Mouse (Mus musculus) heart, embryonic 14.5 days (tissue): ENCODE data around the gene Pot1b. TPM values are rescaled to one million over a fixed set of nuclear protein-coding genes. Genes with fewer than 3 reads are reported as not detected.

Source experiments
- ATAC-seq: fragments of 200-750 bp; cut with Nextera tagmentation; 2 replicates; pipeline ENCODE4 v1.8.0; 2017; ENCODE audit warnings: low read depth, moderate TSS enrichment; ENCODE audit not compliant: insufficient number of reproducible peaks, insufficient read depth, low FRiP score
- H3K27ac ChIP-seq, 2 experiments: fragments of 200-500 bp in 1 of 2; fragments of 300-500 bp in 1 of 2; sonication (generic) in 1 of 2; replicated peaks in 1 of 2; 2 replicates each; pipeline ENCODE4 v1.5.1; 2012 to 2014; ENCODE audit warnings: low read depth in 2 of 2, low read length in 2 of 2, control low read depth in 1 of 2, mild to moderate bottlenecking in 1 of 2, mixed read lengths in 1 of 2; ENCODE audit not compliant: control insufficient read depth in 1 of 2, insufficient read depth in 1 of 2
- H3K27me3 ChIP-seq: fragments of 300-500 bp; sonication (generic); 2 replicates; pipeline ENCODE4 v1.6.1; 2014; ENCODE audit warnings: mild to moderate bottlenecking, low read length, control low read depth; ENCODE audit not compliant: control insufficient read depth, insufficient read depth
- H3K36me3 ChIP-seq: fragments of 300-500 bp; sonication (generic); 2 replicates; pipeline ENCODE4 v1.6.1; 2014; ENCODE audit warnings: mild to moderate bottlenecking, control low read depth, low read length, mixed read lengths; ENCODE audit not compliant: control insufficient read depth, insufficient read depth
- H3K4me1 ChIP-seq, 2 experiments: fragments of 200-500 bp in 1 of 2; fragments of 300-500 bp in 1 of 2; sonication (generic) in 1 of 2; 2 replicates each; pipeline ENCODE4 v1.6.1; 2012 to 2014; ENCODE audit warnings: low read length in 2 of 2, control low read depth in 1 of 2, mixed read lengths in 1 of 2; ENCODE audit not compliant: control insufficient read depth in 2 of 2, insufficient read depth in 2 of 2
- H3K4me2 ChIP-seq: fragments of 300-500 bp; sonication (generic); 2 replicates; pipeline ENCODE4 v1.6.1; 2014; ENCODE audit warnings: mild to moderate bottlenecking, low read length
- H3K4me3 ChIP-seq, 2 experiments: fragments of 200-500 bp in 1 of 2; fragments of 300-500 bp in 1 of 2; sonication (generic) in 1 of 2; 2 replicates each; pipeline ENCODE4 v1.5.1; 2012 to 2014; ENCODE audit warnings: low read length in 2 of 2, mild to moderate bottlenecking in 2 of 2, control low read depth in 1 of 2, low read depth in 1 of 2, moderate library complexity in 1 of 2; ENCODE audit not compliant: control insufficient read depth in 1 of 2, insufficient read depth in 1 of 2
- H3K9ac ChIP-seq: fragments of 300-500 bp; sonication (generic); 2 replicates; pipeline ENCODE4 v1.6.1; 2014; ENCODE audit warnings: mild to moderate bottlenecking, low read length
- H3K9me3 ChIP-seq: fragments of 300-500 bp; sonication (generic); 2 replicates; pipeline ENCODE4 v1.6.1; 2016; ENCODE audit warnings: low read length, control low read depth; ENCODE audit not compliant: control insufficient read depth
- WGBS: fragments of 180-500 bp; shearing (Covaris S2); extraction: QIAGEN DNeasy Blood & Tissue Kit; methylation state at CpG from one replicate; pipeline ENCODE4 v1.1.7; 2014; 5-methylcytosine and 5-hydroxymethylcytosine counted together
- polyA plus RNA-seq: library from polyadenylated mRNA; unstranded; fragments of >200 nt; fragmentation: Nextera tagmentation; extraction: Ambion mirVana; gene quantifications from 2 replicates; pipeline ENCODE4 v1.2.1, GENCODE M21; 2014

The Pot1b gene
- polyA plus RNA-seq, 1 experiment from 2014 or later, result 3.5 TPM

DNA sequence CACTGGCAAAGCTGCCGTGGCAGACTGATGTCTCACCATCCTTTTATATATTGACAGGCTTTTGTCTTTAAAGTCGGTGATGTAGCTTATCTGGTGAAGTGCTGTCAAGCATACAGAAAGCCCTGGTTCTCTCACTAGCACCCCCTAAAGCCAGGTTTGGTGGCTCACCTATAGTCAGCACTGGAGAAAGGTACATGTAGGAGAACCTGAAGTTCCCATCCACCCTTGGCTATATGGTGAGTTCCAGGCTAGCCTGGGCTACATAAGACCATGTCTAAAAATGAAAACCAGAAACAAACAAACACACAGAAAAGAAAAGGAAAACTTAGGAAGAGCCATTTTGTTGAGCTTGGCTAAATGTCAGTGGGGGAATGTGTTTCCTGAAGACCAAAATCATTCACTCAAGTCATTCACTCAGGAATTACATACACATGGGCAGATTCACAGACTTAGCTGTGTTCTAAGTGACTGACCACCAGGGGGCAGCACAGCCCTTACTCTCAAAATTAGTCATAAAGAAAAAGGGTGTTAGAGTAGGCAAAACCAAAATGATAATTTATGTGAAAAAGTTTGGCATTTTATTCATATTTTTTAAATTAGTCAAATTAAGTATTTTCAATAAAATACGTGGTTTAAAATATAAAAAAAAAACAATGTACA, 10.1 kb downstream of the Pot1b start:
- Histone ChIP-seq H3K4me2 (no peak overlapping the region), H3K9ac (no peak overlapping the region), H3K27me3 (no peaks in the 10 kb centered on the region), H3K4me1 (no peaks in the 10 kb centered on the region), H3K4me3 (no peak overlapping the region), H3K36me3 (peaks cover 43% of the 10 kb centered on the region), H3K9me3 (no peaks in the 10 kb centered on the region), H3K27ac (no peak overlapping the region)
- ATAC-seq, result no peak
- WGBS, result 58% methylated on average over 3 of the region's 3 CpGs

DNA sequence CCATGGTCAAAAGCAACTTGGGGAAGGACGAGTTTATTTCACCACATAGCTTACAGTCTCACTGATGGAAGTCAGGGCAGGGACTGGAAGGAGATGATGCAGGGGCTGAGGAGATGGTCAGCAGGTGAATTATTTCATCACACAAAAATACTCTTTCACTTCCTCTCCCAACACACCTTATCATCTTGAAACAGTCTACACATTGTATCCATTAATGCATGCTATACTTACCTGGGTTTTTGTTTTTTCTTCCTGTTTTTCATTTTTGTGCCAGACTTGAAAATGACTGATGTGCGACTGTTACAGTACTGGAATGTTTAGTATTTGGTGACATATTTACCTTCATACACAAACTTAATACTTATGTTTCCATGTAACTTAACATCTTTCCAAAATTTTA, 13.0 kb downstream of the Pot1b start:
- WGBS, result 73% methylated on average over 2 of the region's 2 CpGs
- H3K27ac ChIP-seq, result no peak overlapping the region
- H3K27me3 ChIP-seq, result no peaks in the 10 kb centered on the region
- peaks cover 46% of the 10 kb centered on the region for H3K36me3 ChIP-seq
- no peak for ATAC-seq
- no peak overlapping the region for H3K9ac ChIP-seq
- no peak overlapping the region for H3K4me2 ChIP-seq
- no peak overlapping the region for H3K4me3 ChIP-seq
- H3K4me1 ChIP-seq, result no peaks in the 10 kb centered on the region
- H3K9me3 ChIP-seq, result no peaks in the 10 kb centered on the region

DNA sequence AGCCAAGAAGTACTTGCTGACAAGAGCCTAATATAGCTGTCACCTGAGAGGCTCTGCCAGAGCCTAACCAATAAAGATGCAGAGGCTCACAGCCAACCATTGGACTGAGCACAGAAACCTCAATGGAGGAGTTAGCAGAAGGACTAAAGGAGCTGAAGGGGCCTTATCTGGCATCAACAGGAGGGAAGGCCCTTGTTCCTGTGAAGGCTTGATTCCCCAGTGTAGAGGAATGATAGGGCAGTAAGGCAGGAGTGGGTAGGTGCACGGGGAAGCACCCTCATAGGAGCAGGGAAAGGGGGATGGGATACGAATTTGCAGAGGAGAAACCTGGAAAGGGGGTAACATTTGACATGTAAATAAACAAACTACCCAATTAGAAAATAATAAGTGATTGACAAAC, 51.3 kb downstream of the Pot1b start:
- no peak overlapping the region for H3K4me3 ChIP-seq
- H3K4me1 ChIP-seq, result no peaks in the 10 kb centered on the region
- peaks cover 22% of the 10 kb centered on the region for H3K36me3 ChIP-seq
- ATAC-seq, result no peak
- WGBS, result 55% methylated on average over 2 of the region's 2 CpGs
- H3K9ac ChIP-seq, result no peak overlapping the region
- no peak overlapping the region for H3K27ac ChIP-seq
- no peak overlapping the region for H3K4me2 ChIP-seq
- no peaks in the 10 kb centered on the region for H3K9me3 ChIP-seq
- no peaks in the 10 kb centered on the region for H3K27me3 ChIP-seq

DNA sequence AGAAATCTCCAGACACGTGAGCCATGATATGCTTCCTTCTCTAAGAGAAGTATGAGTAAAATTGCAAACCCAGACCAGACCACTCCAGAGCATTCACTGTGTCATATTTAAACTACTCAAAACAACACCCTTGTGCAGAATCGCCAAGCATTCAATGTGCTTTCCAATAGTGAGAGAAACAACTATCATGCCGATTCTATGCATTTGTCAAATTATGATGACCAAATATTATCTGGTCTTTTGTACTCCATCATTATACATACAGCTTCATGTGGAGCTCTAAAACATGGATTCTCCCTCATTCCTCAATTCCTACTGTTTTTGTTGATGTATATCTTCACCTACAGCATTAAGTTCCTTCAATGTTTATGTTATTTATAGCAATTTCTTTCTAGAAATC, 87.3 kb downstream of the Pot1b start, which contains the start of gene Vmn2r118:
Vmn2r118 (minus strand) TSS at position 101 of the 400 bp plus-strand sequence.
- H3K9ac ChIP-seq, result no peak within 1 kb of the TSS
- no peak within 1 kb of the TSS for H3K4me3 ChIP-seq
- no peaks in the 10 kb centered on the region for H3K36me3 ChIP-seq
- ATAC-seq, result no peak
- H3K9me3 ChIP-seq, result no peaks in the 10 kb centered on the region
- WGBS, result 82% methylated on average over 3 of the region's 3 CpGs
- no peaks in the 10 kb centered on the region for H3K4me1 ChIP-seq
- no peak within 1 kb of the TSS for H3K27ac ChIP-seq
- H3K27me3 ChIP-seq, result no peaks in the 10 kb centered on the region
- H3K4me2 ChIP-seq, result no peak within 1 kb of the TSS

Other genes starting within 250 kb of the Pot1b start
- gene Vmn2r118, start 87.4 kb downstream of the Pot1b start, polyA plus RNA-seq, result not detected in 2 replicates
- 0.42 and 0.80 TPM in 2 replicates for gene Adgre4, start 37.4 kb upstream of the Pot1b start, polyA plus RNA-seq
- 5.7 and 5.9 TPM in 2 replicates for gene Zfp119a, start 166.3 kb upstream of the Pot1b start, polyA plus RNA-seq
- 8.1 and 9.4 TPM in 2 replicates for gene Zfp959, start 179.5 kb upstream of the Pot1b start, polyA plus RNA-seq
- gene Zfp119b, start 236.9 kb upstream of the Pot1b start, polyA plus RNA-seq, result 4.5 and 5.1 TPM in 2 replicates
- gene Ebi3, start 240.0 kb upstream of the Pot1b start, polyA plus RNA-seq, result 1.0 and 1.3 TPM in 2 replicates
- 8.9 and 13.5 TPM in 2 replicates for gene Yju2, start 246.5 kb upstream of the Pot1b start, polyA plus RNA-seq